Mouse (Mus musculus) frontal cortex, adult (tissue): ENCODE measurements at regions not wholly inside any gene's neighbourhood (a gene's known extent, or its start where the extent isn't known, plus 50 kb on each side); places are given as distances from the start of the nearest gene placed in this dataset.
"Not testable (repeated sequence)": the region's sequence is repeated elsewhere in the genome, so short reads cannot be mapped to it uniquely, and the experiment has no call there.

Experiments
- ATAC-seq: cut with Nextera tagmentation; 2 replicates; pipeline ENCODE4 v1.9.2; 2017; ENCODE audit warnings: mild to moderate bottlenecking, moderate library complexity, mixed read lengths; ENCODE audit not compliant: low TSS enrichment

DNA sequence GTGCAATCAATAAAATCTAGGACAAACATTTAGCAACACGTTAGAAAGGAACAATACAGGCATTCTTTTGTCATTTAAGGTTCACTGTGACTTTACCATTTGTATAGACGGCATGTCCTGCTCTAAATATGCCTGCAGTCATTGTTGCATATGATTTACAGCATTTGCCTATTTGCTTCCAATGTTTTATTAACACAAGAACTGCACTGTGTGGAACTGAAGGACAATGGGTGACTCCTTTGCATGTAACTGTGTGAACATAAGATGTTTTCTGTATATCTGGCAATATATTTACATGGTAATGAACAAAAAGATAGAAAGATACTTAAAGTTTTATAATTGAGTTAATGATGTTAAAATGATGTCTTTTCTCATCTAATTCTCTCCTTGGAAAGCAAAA lies 57.1 kb downstream of the Pou4f1 start:
- ATAC-seq: no peak

DNA sequence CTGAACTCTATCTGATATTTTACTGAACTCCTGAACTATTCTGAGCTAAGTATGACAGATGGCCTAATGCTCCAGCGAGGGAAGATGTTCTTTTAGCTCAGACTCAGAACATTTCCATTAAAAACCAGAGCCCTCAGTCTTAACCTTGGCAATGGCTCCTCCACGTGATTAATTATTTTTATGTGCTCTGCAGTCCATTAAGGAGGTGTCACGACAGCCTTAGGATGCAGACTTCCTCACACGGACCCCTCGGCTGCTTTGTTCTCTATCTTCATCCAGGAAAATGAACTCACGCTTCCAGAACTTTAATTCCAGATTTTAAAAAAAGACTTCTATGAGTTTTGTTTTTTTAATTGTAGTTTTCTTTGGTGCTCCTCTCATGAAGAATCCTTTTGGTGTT lies 57.5 kb downstream of the Pou4f1 start:
- ATAC-seq: no peak

DNA sequence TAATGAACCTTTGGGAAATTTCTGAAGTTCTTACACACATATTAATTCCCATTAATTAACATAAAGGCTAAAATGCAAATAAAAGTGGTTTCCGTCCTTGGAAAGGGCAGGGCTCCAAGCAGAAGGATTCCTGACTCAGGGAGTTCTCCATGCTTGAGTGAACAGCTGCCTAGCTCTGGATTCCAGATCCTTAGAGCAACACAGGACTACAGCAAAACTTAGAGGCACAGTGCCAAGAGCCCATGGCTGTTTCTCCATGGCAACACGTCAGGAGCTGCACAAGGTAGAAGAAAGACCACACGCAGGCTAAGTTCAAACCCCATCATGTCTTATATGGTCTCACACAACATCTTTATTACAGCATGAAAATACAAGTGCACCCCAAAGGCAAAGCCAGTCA lies 61.7 kb downstream of the Pou4f1 start:
- ATAC-seq: no peak

DNA sequence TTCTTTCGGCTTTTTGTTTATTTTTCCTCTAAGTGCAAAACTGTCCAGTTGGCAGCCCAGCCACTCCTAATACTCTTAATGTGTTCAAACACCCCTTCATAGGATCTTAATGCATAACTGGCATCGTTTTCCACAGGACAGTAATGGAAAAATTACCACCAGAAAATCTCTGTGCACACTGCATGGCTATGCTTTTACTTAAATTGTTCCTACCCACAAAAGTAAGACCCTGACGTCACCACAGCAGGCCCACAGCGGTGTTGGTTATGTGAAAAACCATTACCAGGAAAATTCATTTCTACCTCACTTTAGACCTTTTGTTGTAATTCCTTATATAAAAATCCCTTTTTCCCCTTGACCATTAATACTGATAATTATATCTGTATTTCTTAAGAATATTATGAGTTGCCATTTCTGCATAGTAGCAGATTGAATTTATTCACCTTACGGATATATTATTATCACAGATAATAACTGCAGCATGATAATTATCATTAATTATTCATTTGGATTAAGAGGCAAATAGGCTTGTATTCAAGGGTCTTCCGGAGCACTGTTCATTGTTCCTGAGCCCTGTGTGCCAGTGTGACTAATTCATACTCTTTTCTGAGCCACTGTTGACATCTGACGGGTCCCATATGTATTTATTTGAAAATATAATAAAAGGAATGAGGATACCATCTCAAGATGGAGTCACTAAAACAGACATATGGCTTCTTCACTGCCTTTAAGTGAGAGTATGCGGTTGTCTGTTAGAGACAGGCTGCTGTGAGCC lies 78.3 kb downstream of the Pou4f1 start:
- ATAC-seq: no peak

DNA sequence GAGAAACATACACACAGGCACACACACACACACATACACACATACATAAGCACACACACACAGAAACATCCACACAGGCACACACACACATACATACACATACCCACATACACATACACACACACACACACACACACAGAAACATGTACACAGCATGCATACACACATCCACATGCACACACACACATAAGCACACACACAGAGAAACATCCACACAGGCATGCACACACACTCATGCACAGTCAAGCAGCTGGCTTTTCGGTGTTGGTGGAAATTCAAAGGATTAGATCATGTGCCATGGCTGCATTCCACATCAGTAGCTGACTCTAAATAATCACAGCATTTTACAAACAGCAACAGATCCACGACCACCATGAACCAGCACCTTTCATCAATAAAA lies 78.9 kb downstream of the Pou4f1 start:
- ATAC-seq: no peak

DNA sequence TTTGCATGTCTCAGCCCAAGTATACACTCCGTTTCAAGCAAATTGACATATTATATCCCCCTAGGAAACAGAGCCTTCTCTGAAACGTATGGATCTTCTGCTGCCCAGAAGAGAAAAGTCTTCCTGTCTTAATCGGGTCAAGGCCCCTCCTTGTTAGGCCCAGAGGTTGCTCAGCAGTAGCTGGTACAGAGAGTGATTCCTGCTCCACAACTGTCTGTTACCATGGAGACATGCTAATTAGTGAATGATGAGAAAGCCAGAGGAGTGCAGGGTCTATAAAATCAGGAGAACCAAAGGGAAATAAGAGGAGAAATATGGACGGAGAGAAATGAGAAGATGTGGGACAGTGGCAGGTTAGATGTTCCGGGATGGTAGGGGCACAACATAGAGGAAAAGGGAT lies 86.8 kb downstream of the Pou4f1 start:
- no peak for ATAC-seq

DNA sequence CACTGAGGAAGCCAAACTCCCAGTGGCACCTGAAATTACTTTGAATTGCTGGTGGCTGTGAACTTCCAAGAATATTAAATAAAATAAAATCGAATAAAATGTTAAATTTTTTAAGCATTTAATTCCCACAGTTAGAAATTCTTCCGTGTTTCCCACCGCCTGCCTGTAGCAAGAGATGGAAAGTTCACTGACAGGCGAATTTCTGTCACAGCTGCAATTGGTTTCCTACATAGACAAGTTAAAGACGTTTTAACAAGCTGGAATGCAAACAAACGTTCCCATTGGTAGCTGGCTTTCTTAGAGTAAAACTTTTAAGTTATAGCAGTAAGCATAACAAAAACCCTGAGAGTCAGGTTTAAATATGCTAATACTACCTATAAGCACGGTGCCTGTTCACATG lies 95.0 kb downstream of the Pou4f1 start:
- no peak for ATAC-seq

DNA sequence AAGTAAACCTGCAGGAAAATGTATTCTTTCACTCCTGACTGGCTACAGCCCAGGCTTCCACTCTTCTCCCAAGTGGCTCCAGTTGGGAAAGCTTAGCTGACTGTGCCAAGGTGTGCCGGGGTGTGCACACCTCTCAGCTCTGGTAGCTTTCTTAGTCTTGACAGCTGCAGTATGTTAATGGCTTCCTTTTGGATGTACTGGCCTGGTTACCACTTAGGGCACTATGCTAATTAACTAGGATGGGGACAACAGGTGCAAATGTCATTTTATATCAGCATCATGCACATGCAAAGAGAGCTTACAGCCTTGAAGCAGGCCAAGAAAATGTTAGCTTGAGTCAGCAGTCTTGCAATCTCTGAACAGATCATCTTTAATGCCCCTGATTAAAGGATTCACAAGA lies 111.2 kb downstream of the Pou4f1 start:
- no peak for ATAC-seq

DNA sequence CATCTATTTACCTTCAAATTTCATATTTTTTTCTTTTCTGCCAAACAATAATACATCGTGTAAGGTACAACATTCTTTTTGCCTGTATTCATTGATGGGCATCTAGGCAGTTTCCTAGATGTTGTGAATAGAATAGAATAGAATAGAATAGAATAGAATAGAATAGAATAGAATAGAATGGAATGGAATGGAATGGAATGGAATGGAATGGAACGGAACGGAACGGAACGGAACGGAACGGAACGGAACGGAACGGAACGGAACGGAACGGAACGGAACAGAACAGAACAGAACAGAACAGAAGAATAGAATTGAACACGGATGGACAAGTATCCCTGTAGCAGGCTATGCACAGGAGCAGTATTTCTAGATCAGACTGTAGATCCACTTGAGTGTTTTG lies 131.0 kb downstream of the Pou4f1 start:
- not testable (repeated sequence) for ATAC-seq

DNA sequence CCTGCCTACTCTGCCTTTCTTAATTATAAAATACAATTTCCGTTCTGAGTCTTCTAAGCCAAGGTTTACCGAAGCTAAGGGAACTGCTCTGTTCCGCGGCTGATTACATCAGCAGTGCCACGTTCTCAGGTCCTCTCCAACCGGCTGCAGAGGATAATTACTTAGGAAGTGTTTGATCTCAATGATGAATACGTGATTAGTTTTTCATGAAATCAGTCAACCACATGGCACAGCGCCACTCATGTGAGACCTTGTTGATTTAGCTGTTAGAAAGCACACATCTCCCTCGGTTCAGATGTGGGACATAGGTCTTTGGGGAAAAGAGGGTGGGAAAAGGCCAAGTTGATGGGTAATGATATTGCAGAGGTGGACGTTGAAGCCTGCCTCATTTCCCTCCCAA lies 141.7 kb downstream of the Pou4f1 start:
- no peak for ATAC-seq

DNA sequence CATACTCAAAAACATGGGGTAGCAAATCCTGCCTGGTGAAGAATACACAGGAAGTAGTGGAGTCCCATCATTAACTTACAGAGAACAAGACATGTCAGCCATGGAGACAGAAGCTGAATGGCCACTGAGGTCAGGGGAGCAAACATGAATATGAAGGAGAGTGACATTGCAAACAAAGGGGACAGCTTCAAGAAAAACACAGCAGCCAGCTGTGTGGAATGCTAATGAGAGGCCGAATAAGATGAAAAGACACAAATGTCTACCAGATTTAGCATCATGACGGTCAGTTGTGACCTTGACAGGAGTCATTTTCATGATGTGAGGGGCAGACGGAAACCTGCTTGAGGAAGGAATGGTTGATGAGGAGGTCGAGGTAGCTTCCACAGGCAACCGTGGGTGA lies 167.7 kb downstream of the Pou4f1 start:
- no peak for ATAC-seq

DNA sequence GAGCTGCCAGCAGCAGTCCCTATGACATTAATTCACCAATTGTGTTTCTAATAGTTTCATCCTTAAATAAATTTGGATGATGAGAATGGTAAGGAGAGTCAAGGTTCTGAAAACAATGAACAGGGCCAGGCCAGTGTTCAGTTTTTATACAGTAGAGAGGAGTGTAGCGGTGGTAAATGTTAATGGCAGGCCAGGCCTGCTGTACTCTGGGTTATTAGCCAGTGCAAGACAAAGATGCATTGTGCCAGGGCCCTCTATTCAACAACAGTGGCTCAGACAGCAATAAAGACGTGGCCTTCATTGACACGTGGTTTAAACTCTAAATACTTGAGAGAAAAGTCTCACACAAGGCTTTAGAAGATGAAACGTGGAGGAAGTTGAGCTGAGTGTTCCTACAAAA lies 169.5 kb downstream of the Pou4f1 start:
- no peak for ATAC-seq

DNA sequence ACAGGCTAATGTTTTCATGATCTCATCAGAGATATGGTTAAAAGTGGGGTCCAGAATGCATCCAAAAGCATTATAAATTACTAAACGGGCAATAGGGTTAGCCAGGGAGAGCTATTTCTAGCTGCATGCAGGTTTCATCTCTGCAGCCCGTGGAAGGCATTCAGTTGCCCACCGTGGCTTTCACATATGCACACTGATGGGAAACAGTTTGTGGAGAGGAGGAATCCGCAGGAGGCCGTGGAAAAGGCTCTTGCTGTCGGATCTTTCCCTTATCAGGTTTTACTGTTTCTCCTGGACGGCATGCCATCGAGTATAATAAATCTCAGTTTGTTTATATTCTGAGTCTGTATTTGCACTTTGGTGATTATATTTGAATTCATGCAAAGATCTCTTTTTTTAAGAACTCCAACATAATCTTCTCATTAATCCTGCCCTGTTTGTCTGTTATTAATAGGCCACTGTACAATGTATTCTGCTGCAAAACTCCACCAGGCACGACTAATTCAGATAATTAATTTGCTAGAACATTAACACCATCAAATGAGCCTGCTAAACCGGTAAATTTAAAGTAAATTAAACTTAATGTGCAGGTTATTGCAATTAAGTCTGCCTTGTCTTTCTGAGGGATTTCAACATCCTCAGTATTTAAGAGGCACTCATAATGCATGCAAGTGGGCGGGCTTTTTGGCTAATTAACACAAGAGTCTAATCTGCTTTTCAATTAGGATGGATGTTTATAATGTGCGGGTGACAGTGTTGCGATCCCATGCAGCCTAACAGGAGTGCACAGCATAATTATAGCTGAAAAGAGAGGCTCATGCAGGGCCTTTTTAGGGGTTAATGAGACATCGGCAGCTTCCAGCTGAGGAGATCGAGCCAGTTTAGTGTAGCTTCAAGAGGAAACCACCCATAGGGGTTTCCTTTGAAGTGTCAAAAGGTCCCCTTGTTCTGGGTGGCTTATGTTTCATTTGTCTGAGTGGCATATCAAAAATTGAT lies 170.2 kb downstream of the Pou4f1 start:
- ATAC-seq: no peak

DNA sequence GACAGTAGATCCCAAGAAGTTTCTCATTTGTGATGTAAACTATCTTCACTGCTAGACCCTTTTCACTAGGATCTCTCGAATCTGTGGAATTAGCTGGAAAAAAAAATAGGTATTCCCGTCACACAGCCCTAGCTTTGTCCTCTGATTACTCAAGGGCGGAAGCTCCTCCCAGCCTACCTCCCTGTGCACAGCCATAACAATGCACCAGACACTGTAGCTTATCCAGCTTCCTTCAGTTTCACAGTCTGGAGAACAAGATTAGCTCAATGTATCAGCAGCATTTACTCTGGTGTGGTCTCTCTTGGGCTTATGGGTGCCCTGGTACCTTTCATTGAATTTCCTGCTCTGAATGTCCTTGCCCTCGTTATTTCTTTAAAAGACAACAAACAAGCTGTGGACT lies 174.0 kb downstream of the Pou4f1 start:
- ATAC-seq: no peak

DNA sequence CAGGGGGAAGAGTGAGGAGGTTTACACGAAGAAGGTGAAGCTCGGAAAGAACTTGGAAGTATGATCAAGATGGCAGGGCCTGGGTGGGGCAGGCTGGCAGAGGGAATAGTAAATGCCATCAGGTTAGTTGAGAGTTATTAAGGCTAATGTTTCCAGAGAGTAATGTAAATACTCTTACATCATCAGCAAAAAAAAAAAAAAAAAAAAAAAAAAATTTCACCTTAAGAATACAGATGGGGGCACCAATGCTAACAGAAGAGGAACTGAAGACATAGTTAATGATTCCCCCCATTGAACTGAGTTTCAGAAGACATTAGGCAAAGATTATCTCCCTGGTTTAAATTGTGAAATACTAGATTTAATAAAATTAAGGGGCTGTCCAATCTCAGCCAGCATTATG lies 174.7 kb downstream of the Pou4f1 start:
- no peak for ATAC-seq

DNA sequence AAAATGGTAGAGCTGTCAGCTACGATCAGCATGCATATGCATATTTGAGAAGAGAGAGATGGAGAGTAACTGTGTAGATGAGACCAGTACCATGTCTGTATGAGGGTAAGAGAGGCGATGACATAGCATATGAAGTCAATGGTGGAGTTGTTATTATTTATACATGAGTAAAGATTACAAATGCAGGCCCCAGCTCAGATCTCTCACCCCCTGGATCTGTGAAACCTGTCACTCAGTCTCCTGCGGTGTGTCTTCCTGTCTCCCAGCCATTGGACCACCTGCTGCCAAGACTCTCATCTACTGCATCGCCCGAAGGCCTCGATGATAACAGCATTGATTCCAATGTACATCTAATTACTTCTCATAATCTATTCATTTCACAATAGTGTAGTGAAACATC lies 187.4 kb downstream of the Pou4f1 start:
- no peak for ATAC-seq

DNA sequence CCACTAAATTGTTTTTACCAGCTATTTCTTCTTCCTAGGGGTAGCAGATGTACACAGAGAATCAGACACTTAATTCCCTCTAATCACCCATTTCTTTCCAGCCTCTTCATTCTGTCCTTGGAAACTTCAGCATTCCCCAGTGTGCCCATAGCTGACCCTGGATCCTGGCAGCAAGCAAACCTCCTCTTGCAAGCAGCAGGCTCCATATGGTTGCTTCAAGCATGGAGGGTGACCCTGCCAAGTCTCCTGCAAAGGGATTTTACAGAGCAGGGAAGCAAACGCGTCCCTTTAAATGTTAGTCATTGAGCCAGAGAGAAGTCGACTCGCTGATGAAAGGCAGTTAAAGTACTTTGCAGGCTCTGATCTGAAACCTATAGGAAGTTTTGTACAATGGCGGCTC lies 187.9 kb downstream of the Pou4f1 start:
- no peak for ATAC-seq

DNA sequence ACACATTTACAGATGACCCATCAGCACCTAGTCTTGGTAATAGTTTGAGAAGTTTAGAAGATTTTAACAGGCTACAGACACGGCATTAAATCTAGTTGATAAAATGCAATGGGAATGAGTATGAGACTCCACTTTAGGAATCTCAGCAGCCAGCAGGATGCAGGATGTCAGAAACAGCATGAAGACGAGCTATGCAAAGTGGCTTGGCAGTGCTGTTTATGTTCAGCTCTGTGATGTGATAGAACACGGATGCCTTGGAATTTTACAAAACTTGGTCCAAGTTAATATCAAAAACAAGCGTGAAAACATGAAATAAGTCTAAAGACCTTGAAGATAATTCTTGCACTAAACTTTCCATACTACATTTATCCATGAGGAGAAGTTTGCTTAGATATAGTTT lies 193.0 kb downstream of the Pou4f1 start:
- no peak for ATAC-seq

DNA sequence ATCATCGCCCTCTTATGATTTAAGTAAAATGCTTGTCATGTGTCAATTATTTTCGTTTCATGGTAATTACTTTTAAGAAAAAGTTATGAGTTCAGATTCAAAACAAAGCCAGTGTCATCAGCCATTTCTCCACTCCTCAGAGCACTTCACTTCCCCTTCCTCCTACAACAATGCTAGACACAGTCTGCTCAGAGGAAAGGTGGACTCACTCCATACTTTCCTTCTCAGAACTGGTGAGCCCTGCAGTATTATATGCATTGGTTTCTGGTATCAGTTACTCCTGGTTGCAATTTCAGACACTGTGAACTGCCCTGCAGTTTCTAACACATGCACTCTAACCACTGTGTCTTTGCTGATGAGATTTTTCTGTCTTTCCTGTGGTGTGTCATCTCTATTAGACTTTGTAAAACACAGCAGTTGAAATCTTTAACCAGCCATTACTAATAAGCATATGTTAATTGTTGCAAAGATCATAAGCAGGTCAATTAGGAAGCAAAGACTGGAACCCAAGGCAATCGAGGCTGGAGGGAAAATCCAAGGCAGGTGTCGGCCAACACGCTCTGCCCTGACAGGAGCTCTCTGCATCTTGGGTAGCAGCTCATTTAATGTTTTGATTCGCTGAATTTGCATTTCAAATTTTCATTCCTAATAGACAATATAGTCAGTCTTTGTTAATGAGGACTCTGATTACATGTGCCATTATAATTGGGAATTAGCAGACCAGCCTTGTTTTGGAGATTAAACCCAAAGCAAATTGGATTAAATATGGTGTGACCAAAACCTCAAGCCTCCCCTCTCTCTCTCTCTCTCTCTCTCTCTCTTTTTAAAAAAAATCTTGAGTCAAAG lies 202.7 kb downstream of the Pou4f1 start:
- no peak for ATAC-seq

DNA sequence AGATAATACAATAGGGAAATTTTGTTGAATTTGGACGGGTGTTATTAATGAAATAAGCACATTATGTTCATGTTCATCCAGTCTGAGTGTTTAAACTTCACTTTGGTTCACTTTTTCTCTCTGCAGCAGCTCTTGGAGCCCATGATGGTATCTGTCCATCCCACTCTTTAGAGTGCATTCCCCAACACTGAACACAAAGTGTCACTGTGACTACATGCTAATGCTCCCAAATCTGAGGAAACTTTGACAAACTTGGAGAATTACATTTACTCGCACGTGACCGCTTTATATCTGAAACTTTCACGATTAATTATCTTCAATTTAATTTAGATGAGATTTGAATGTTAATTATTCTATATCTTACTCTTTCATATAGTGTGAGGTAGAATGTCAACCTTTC lies 250.8 kb downstream of the Pou4f1 start:
- ATAC-seq: no peak

DNA sequence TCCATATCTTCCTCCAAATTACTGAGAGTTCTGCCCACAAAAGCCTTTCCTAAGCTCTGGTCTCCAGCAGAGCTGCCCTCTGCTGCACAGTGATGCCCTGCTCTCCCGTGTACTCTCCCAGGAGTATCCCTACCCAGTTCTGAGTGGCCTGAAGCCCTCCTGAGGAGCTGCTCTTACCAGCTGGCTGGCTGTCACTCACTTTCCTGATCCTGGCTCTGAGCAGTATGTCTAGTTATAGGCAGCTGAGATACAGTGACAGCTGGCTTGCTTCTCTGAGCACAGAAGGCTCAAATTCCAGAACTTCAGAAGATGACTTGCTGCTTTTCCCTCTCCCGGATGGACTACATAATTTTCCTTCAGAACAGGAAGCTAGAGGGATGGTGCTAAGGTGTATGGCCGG lies 257.1 kb downstream of the Pou4f1 start:
- ATAC-seq: peak; percentile 44

DNA sequence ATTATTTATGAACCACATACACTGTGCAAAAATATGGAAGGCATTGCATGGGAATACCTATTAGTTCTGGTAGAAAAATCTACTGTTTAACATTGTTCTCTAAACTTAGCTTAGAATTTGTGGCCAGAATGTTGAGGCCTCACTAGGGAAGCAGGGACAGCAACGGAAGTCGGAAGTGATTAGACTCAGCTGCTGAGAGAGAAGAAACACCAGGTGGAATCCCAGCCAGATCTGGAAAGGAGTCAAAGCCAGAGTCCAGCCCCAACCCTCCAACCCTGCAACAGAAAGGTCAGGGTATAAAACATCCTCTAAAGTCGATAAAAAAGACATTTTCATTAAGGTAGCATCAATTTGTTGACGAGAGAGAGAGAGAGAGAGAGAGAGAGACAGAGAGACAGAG lies 258.9 kb downstream of the Pou4f1 start:
- ATAC-seq: no peak
